Mouse (Mus musculus) myocyte (in vitro differentiated cells): ENCODE results near the gene Tuba4a.

Source experiments
- POLR2A ChIP-seq: IDR thresholded peaks from one replicate; pipeline ENCODE4 v1.6.1; 2011; ENCODE audit warnings: low read depth, mild to moderate bottlenecking, control low read depth, moderate library complexity; ENCODE audit not compliant: insufficient read length
- POLR2AphosphoS2 ChIP-seq: IDR thresholded peaks from one replicate; pipeline ENCODE4 v1.6.1; 2011; ENCODE audit warnings: low read depth, control low read depth; ENCODE audit not compliant: insufficient read length
- TCF12 ChIP-seq: IDR thresholded peaks from one replicate; pipeline ENCODE4 v1.6.1; 2011; ENCODE audit warnings: mild to moderate bottlenecking, control low read depth; ENCODE audit not compliant: poor library complexity, insufficient read depth, severe bottlenecking
- USF1 ChIP-seq: IDR thresholded peaks from one replicate; pipeline ENCODE4 v1.6.1; 2011; ENCODE audit warnings: low read depth, mild to moderate bottlenecking, control low read depth, moderate library complexity

GRCm38 (mm10) chr1:75250498-75250897, 30.8 kb upstream of the Tuba4a start:
- TF ChIP-seq POLR2A (no peak), USF1 (no peak), POLR2AphosphoS2 (no peak), TCF12 (no peak)
